Mouse (Mus musculus) heart, postnatal 0 days (tissue): ENCODE data around the gene Methig1. TPM values are rescaled to one million over a fixed set of nuclear protein-coding genes. Genes with fewer than 3 reads are reported as not detected.
"Not testable (repeated sequence)": the region's sequence is repeated elsewhere in the genome, so short reads cannot be mapped to it uniquely, and the experiment has no call there.

ENCODE experiments used
- ATAC-seq: fragments of 200-750 bp; cut with Nextera tagmentation; 2 replicates; pipeline ENCODE4 v1.8.0; 2017; ENCODE audit warnings: low read depth, moderate number of reproducible peaks, moderate library complexity; ENCODE audit not compliant: insufficient read depth
- DNase-seq: peaks from one replicate; pipeline ENCODE4 v3.0.0-alpha.2; 2016; ENCODE audit warnings: low spot score
- H3K27ac ChIP-seq: fragments of 300-500 bp; sonication (generic); 2 replicates; pipeline ENCODE4 v1.5.1; 2014; ENCODE audit warnings: low read depth, mild to moderate bottlenecking
- H3K27me3 ChIP-seq: fragments of 300-500 bp; sonication (generic); 2 replicates; pipeline ENCODE4 v1.6.1; 2014; ENCODE audit warnings: low read length, mixed read lengths; ENCODE audit not compliant: control insufficient read depth, insufficient read depth
- H3K36me3 ChIP-seq: fragments of 300-500 bp; sonication (generic); replicated peaks from 2 replicates; pipeline ENCODE4 v1.6.1; 2014; ENCODE audit warnings: low read length, mixed read lengths; ENCODE audit not compliant: control insufficient read depth, insufficient read depth
- H3K4me1 ChIP-seq: fragments of 300-500 bp; sonication (generic); 2 replicates; pipeline ENCODE4 v1.6.1; 2014; ENCODE audit warnings: antibody characterized with exemption; ENCODE audit not compliant: control insufficient read depth, insufficient read depth
- H3K4me2 ChIP-seq: fragments of 300-500 bp; sonication (generic); 2 replicates; pipeline ENCODE4 v1.6.1; 2014; ENCODE audit warnings: low read depth, mild to moderate bottlenecking, low read length, moderate library complexity
- H3K4me3 ChIP-seq: fragments of 300-500 bp; sonication (generic); 2 replicates; pipeline ENCODE4 v1.5.1; 2014; ENCODE audit warnings: low read depth, low read length
- H3K9ac ChIP-seq: fragments of 300-500 bp; sonication (generic); replicated peaks from 2 replicates; pipeline ENCODE4 v1.6.1; 2014; ENCODE audit warnings: low read depth, low read length, mixed read lengths
- H3K9me3 ChIP-seq: fragments of 300-500 bp; sonication (generic); replicated peaks from 2 replicates; pipeline ENCODE4 v1.6.1; 2016; ENCODE audit warnings: low read length; ENCODE audit not compliant: control insufficient read depth
- CTCF ChIP-seq: IDR thresholded peaks from 2 replicates; pipeline ENCODE4 v1.5.1; 2016; ENCODE audit warnings: antibody characterized with exemption, control low read depth, low read depth
- EP300 ChIP-seq: IDR thresholded peaks from 2 replicates; pipeline ENCODE4 v1.6.1; 2016; ENCODE audit warnings: antibody characterized with exemption, low read depth
- WGBS: fragments of 180-500 bp; shearing (Covaris S2); extraction: QIAGEN DNeasy Blood & Tissue Kit; methylation state at CpG from one replicate; pipeline ENCODE4 v1.1.7; 2014; 5-methylcytosine and 5-hydroxymethylcytosine counted together
- polyA plus RNA-seq: library from polyadenylated mRNA; unstranded; fragments of >200 nt; fragmentation: Nextera tagmentation; extraction: Ambion mirVana; gene quantifications from 2 replicates; pipeline ENCODE4 v1.2.1, GENCODE M21; 2015
- total RNA-seq: library from RNA; depleted of rRNA; stranded (reverse); fragments of >200 nt; gene quantifications from 2 replicates; pipeline ENCODE4 v1.2.3, GENCODE M21; 2014; ENCODE audit warnings: low replicate concordance

The Methig1 gene
- total and polyA plus RNA-seq, 2 experiments from 2014 or later: not detected

- Histone ChIP-seq H3K4me3 (no peak overlapping the region), H3K9ac (no peak overlapping the region), H3K9me3 (no peaks in the 10 kb centered on the region), H3K36me3 (no peaks in the 10 kb centered on the region), H3K27me3 (no peaks in the 10 kb centered on the region), H3K27ac (no peak overlapping the region), H3K4me1 (0 out of 2 replicates have a peak, but pooled peaks cover 3% of the 10 kb centered on the region), H3K4me2 (no peak overlapping the region)
- TF ChIP-seq CTCF (no peak), EP300 (no peak)
- ATAC-seq: peak; percentile 69
- peak; percentile 15 for DNase-seq
Measured at GRCm38 (mm10) chr15:100345484-100345883, 7.5 kb upstream of the Methig1 start.

GRCm38 (mm10) chr15:100346761-100347160, 6.2 kb upstream of the Methig1 start:
- WGBS: 77% methylated on average over 14 of the region's 14 CpGs
- ATAC-seq: no peak
- TF ChIP-seq EP300 (no peak), CTCF (no peak)

GRCm38 (mm10) chr15:100349496-100349895, 3.5 kb upstream of the Methig1 start:
- Histone ChIP-seq H3K9ac (no peak overlapping the region), H3K4me1 (peaks cover 16% of the 10 kb centered on the region; the same call in 1 of the 2 replicates), H3K4me2 (no peak overlapping the region), H3K27me3 (no peaks in the 10 kb centered on the region), H3K9me3 (no peaks in the 10 kb centered on the region), H3K36me3 (no peaks in the 10 kb centered on the region), H3K27ac (no peak overlapping the region), H3K4me3 (no peak overlapping the region)
- ATAC-seq (no peak), DNase-seq (peak; percentile 5)
- 5% methylated on average over 2 of the region's 2 CpGs for WGBS
- no peak for TF ChIP-seq EP300
- TF ChIP-seq CTCF: no peak

More at GRCm38 (mm10) chr15:100346761-100347160, 6.2 kb upstream of the Methig1 start:
- Histone ChIP-seq H3K27ac (no peak overlapping the region), H3K9me3 (no peaks in the 10 kb centered on the region), H3K4me3 (no peak overlapping the region), H3K4me2 (no peak overlapping the region), H3K4me1 (peaks cover 12% of the 10 kb centered on the region; the same call in 1 of the 2 replicates), H3K9ac (no peak overlapping the region), H3K27me3 (no peaks in the 10 kb centered on the region), H3K36me3 (no peaks in the 10 kb centered on the region)
- DNase-seq: no peak

GRCm38 (mm10) chr15:100351501-100352060, 1.4 kb upstream of the Methig1 start:
- peak; percentile 62; the same call in 1 of the 2 replicates for ATAC-seq
- Histone ChIP-seq H3K27me3 (no peaks in the 10 kb centered on the region), H3K4me1 (peaks cover 16% of the 10 kb centered on the region; the same call in 1 of the 2 replicates), H3K4me2 (peak overlapping the region; percentile 15; the same call in 1 of the 2 replicates), H3K4me3 (no peak overlapping the region), H3K9me3 (no peaks in the 10 kb centered on the region), H3K36me3 (no peaks in the 10 kb centered on the region), H3K9ac (no peak overlapping the region), H3K27ac (no peak overlapping the region)
- 34% methylated on average over 6 of the region's 6 CpGs for WGBS
- no peak for TF ChIP-seq EP300
- peak; percentile 32 for DNase-seq

- H3K27ac ChIP-seq, H3K9me3 ChIP-seq, H3K4me3 ChIP-seq, H3K4me2 ChIP-seq, H3K27me3 ChIP-seq, ATAC-seq, DNase-seq, H3K36me3 ChIP-seq, H3K9ac ChIP-seq: not testable (repeated sequence)
- peaks cover 16% of the 10 kb centered on the region; the same call in 1 of the 2 replicates for H3K4me1 ChIP-seq
- WGBS: 87% methylated on average over 10 of the region's 22 CpGs
Measured at GRCm38 (mm10) chr15:100353399-100353798, 450 bp downstream of the Methig1 start.

GRCm38 (mm10) chr15:100355876-100356275, 2.9 kb downstream of the Methig1 start:
- Histone ChIP-seq H3K4me3 (no peak overlapping the region), H3K9ac (no peak overlapping the region), H3K4me2 (no peak overlapping the region), H3K27ac (no peak overlapping the region), H3K36me3 (no peaks in the 10 kb centered on the region), H3K27me3 (no peaks in the 10 kb centered on the region), H3K4me1 (peaks cover 13% of the 10 kb centered on the region; the same call in 1 of the 2 replicates), H3K9me3 (no peaks in the 10 kb centered on the region)
- DNase-seq (no peak), ATAC-seq (no peak)
- TF ChIP-seq CTCF (no peak), EP300 (no peak)
- WGBS: 82% methylated on average over 5 of the region's 5 CpGs
